Mouse (Mus musculus): ENCODE data around the gene Twnk. TPM values are rescaled to one million over a fixed set of nuclear protein-coding genes. Genes with fewer than 3 reads are reported as not detected.

The Twnk gene
- polyA plus RNA-seq (2012; rRNA removed): 6.0 and 8.0 TPM in 2 replicates
- polyA plus RNA-seq (2014; fragmentation: Nextera tagmentation; extraction: Ambion mirVana): 4.3 TPM in 2 replicates

DNA sequence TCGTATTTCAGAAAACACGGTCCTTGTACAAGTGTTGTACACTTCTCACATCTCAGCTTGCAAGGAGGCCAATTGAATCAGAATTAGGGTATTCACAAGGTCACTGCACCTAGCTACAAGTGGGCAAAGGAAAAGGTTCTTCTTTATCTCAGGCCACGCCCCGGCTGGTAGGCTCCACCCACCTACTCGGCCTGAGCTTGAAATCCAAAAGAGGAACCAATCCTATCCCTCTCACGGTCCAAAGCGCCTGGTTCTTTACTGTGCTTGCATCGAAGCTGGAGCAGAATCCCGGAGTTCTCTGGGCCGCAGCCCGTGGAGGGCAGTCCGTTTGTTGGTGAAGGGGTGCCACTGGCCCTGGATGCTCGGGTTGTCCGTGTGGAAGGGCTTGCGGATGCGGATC, at the start of gene Twnk:
Gene Twnk (plus strand): TSS at position 220 of the 400 bp plus-strand sequence.
- Histone ChIP-seq H3K4me1 (replicated peaks; ENCODE audit: control insufficient read depth in 2 of 2, insufficient read depth in 2 of 2, low read length in 1 of 2) (peaks cover 5 to 14% of the 10 kb centered on the region in 2 experiments), H3K27ac (peak within 1 kb of the TSS; percentile 29), H3K9ac (replicated peaks) (peak within 1 kb of the TSS; percentile 59), H3K4me2 (ENCODE audit: low read depth) (peak within 1 kb of the TSS; percentile 96), H3K4me3 (ENCODE audit: insufficient read depth in 1 of 2, low read depth in 2 of 2, low read length in 2 of 2) (peak within 1 kb of the TSS; percentile 65 to 79), H3K27me3 (ENCODE audit: control insufficient read depth, insufficient read depth, low read length) (no peaks in the 10 kb centered on the region), H3K9me3 (ENCODE audit: control insufficient read depth, low read length) (no peaks in the 10 kb centered on the region), H3K36me3 (replicated peaks; ENCODE audit: control insufficient read depth, insufficient read depth, low read depth) (peaks cover 7% of the 10 kb centered on the region)
- TF ChIP-seq CTCF (IDR thresholded peaks at IDR 0.05; ENCODE audit: low read depth) (no peak), EP300 (IDR thresholded peaks at IDR 0.05; ENCODE audit: low read depth) (no peak)
- 8% methylated on average over 16 of the region's 16 CpGs for WGBS (ENCODE audit: insufficient replicate concordance)
- DNase-seq (ENCODE audit: low read depth in 3 of 3, low spot score in 3 of 3) (peak; percentile 57 to 71 (median 67)), ATAC-seq (ENCODE audit: insufficient read depth) (no peak; the same call in 1 of the 2 replicates)

DNA sequence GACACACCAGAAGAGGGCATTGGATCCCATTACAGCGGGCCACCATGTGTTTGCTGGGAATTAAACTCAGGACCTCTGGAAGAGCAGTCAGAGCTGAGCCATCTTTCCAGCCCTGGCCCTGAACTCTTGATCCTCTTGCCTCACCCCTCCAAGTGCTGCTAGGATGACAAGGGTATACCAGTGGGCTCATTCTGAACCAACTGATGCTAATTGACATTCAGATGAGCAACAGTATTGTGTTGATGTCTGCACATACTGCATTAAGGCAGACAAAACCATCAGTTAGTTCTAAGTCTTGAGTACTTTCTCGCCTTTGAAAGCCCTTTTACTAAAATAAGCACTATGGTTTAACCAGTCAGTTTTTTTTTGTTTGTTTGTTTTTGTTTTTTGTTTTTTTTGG, 45.8 kb upstream of the Twnk start:
- no peaks in the 10 kb centered on the region for H3K9me3 ChIP-seq (ENCODE audit: control insufficient read depth, low read length)
- 83% methylated on average over 2 of the region's 2 CpGs for WGBS (ENCODE audit: insufficient replicate concordance)
- H3K4me3 ChIP-seq (ENCODE audit: insufficient read depth in 1 of 2, low read depth in 2 of 2, low read length in 2 of 2): no peak overlapping the region
- H3K9ac ChIP-seq (replicated peaks): no peak overlapping the region
- no peak overlapping the region for H3K27ac ChIP-seq
- DNase-seq (ENCODE audit: low read depth in 3 of 3, low spot score in 3 of 3) (no peak), ATAC-seq (ENCODE audit: insufficient read depth) (no peak)
- no peaks in the 10 kb centered on the region for H3K4me1 ChIP-seq (replicated peaks; ENCODE audit: control insufficient read depth in 2 of 2, insufficient read depth in 2 of 2, low read length in 1 of 2)
- H3K4me2 ChIP-seq (ENCODE audit: low read depth): no peak overlapping the region
- TF ChIP-seq CTCF (IDR thresholded peaks at IDR 0.05; ENCODE audit: low read depth) (no peak), EP300 (IDR thresholded peaks at IDR 0.05; ENCODE audit: low read depth) (no peak)
- H3K36me3 ChIP-seq (replicated peaks; ENCODE audit: control insufficient read depth, insufficient read depth, low read depth): peaks cover 55% of the 10 kb centered on the region
- H3K27me3 ChIP-seq (ENCODE audit: control insufficient read depth, insufficient read depth, low read length): no peaks in the 10 kb centered on the region

DNA sequence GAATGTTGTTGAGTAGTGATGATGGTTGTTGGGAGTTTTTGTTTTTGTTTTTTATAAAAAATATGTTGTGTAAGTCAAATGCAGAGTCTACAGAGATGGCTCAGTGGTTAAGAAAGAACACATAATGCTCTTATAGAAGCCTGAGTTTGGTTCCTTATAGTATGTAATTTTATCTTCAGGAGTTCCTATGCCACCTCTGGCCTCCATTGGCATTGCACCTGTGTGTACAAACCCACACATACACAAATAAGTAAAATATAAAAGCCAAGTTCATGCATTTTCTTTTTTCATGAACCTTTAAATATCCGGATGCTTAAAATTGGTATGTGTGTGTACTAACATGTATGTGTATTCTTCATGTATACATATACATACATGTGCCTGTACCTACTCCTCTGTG, 39.5 kb upstream of the Twnk start:
- Histone ChIP-seq H3K27me3 (ENCODE audit: control insufficient read depth, insufficient read depth, low read length) (no peaks in the 10 kb centered on the region), H3K4me2 (ENCODE audit: low read depth) (no peak overlapping the region), H3K4me1 (replicated peaks; ENCODE audit: control insufficient read depth in 2 of 2, insufficient read depth in 2 of 2, low read length in 1 of 2) (no peaks in the 10 kb centered on the region), H3K4me3 (ENCODE audit: insufficient read depth in 1 of 2, low read depth in 2 of 2, low read length in 2 of 2) (no peak overlapping the region), H3K9me3 (ENCODE audit: control insufficient read depth, low read length) (no peaks in the 10 kb centered on the region), H3K9ac (replicated peaks) (no peak overlapping the region), H3K36me3 (replicated peaks; ENCODE audit: control insufficient read depth, insufficient read depth, low read depth) (peaks cover 58% of the 10 kb centered on the region), H3K27ac (no peak overlapping the region)
- TF ChIP-seq CTCF (IDR thresholded peaks at IDR 0.05; ENCODE audit: low read depth): no peak
- DNase-seq (ENCODE audit: low read depth in 3 of 3, low spot score in 3 of 3): no peak
- 71% methylated on average over 1 of the region's 1 CpGs for WGBS (ENCODE audit: insufficient replicate concordance)
- ATAC-seq (ENCODE audit: insufficient read depth): no peak

DNA sequence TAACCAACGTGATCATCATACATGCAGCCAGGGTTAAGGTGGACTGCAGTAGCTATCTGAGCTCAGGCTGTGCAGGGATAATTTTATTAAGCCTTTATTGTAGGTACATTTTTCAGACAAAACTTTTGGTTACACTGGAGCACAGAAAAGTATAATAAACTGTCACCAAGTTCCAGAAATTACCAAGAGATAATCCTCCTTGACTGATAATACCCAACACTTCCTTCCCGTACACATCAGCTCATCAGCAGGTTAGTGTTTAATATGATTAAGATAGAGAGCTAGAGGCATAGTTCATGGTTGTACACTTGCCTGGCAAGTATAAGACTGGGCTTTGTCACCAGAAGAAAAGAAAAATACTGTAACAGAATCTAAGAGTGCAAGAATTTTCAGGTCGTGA, 37.1 kb upstream of the Twnk start:
- DNase-seq (ENCODE audit: low read depth in 3 of 3, low spot score in 3 of 3): no peak

DNA sequence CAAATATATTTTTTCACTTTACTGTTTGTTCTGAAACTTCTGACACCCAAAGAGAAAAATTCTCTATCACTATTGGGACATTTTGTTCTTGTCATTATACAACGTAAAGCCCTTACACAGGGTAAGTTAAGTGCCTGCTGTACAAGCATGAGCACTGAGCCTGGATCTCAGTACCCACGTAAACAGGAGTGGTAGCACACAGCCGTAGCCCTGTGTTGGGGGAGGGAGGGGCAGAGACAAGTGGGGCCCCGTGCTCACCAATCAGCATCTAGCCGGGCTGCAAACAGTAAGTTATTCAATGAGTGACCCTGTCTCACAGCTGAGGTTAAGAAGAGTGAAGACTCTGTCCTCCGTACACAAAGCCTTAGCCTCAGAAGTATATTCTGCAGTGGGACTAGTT, 28.8 kb upstream of the Twnk start:
- no peak for TF ChIP-seq EP300 (IDR thresholded peaks at IDR 0.05; ENCODE audit: low read depth)
- TF ChIP-seq CTCF (IDR thresholded peaks at IDR 0.05; ENCODE audit: low read depth): no peak
- no peak overlapping the region for H3K9ac ChIP-seq (replicated peaks)
- WGBS (ENCODE audit: insufficient replicate concordance): 79% methylated on average over 6 of the region's 6 CpGs
- no peak overlapping the region for H3K4me3 ChIP-seq (ENCODE audit: insufficient read depth in 1 of 2, low read depth in 2 of 2, low read length in 2 of 2)
- DNase-seq (ENCODE audit: low read depth in 3 of 3, low spot score in 3 of 3): no peak
- no peak overlapping the region for H3K27ac ChIP-seq
- H3K27me3 ChIP-seq (ENCODE audit: control insufficient read depth, insufficient read depth, low read length): no peaks in the 10 kb centered on the region
- no peaks in the 10 kb centered on the region for H3K4me1 ChIP-seq (replicated peaks; ENCODE audit: control insufficient read depth in 2 of 2, insufficient read depth in 2 of 2, low read length in 1 of 2)
- H3K4me2 ChIP-seq (ENCODE audit: low read depth): no peak overlapping the region
- H3K36me3 ChIP-seq (replicated peaks; ENCODE audit: control insufficient read depth, insufficient read depth, low read depth): peaks cover 74% of the 10 kb centered on the region
- no peaks in the 10 kb centered on the region for H3K9me3 ChIP-seq (ENCODE audit: control insufficient read depth, low read length)
- no peak for ATAC-seq (ENCODE audit: insufficient read depth)

More for the DNA sequence above, 37.1 kb upstream of the Twnk start:
- 70% methylated on average over 3 of the region's 3 CpGs for WGBS (ENCODE audit: insufficient replicate concordance)
- H3K4me3 ChIP-seq (ENCODE audit: insufficient read depth in 1 of 2, low read depth in 2 of 2, low read length in 2 of 2): no peak overlapping the region
- no peak overlapping the region for H3K4me2 ChIP-seq (ENCODE audit: low read depth)
- H3K27me3 ChIP-seq (ENCODE audit: control insufficient read depth, insufficient read depth, low read length): no peaks in the 10 kb centered on the region
- H3K9me3 ChIP-seq (ENCODE audit: control insufficient read depth, low read length): no peaks in the 10 kb centered on the region
- no peak for TF ChIP-seq CTCF (IDR thresholded peaks at IDR 0.05; ENCODE audit: low read depth)
- TF ChIP-seq EP300 (IDR thresholded peaks at IDR 0.05; ENCODE audit: low read depth): no peak
- no peak overlapping the region for H3K27ac ChIP-seq
- no peak overlapping the region for H3K9ac ChIP-seq (replicated peaks)
- no peak for ATAC-seq (ENCODE audit: insufficient read depth)
- peaks cover 59% of the 10 kb centered on the region for H3K36me3 ChIP-seq (replicated peaks; ENCODE audit: control insufficient read depth, insufficient read depth, low read depth)
- H3K4me1 ChIP-seq (replicated peaks; ENCODE audit: control insufficient read depth in 2 of 2, insufficient read depth in 2 of 2, low read length in 1 of 2): no peaks in the 10 kb centered on the region

Data from liver, embryonic 14.5 days (tissue).